Mouse (Mus musculus): ENCODE measurements around the gene Ctf2.

Gene Ctf2

GRCm38 (mm10) chr7:127685304-127686018 is 46.5 kb downstream of the Ctf2 start:
- DNase-seq (ENCODE audit: low spot score in 2 of 2), result no peak

- no peak for DNase-seq (ENCODE audit: low spot score in 2 of 2)
Measured at GRCm38 (mm10) chr7:127681888-127682553, 49.9 kb downstream of the Ctf2 start.

- DNase-seq (ENCODE audit: low spot score in 2 of 2), result no peak
Measured at GRCm38 (mm10) chr7:127680541-127680940, 51.4 kb downstream of the Ctf2 start.

- DNase-seq (ENCODE audit: low spot score in 2 of 2), result no peak
Measured at GRCm38 (mm10) chr7:127678811-127679210, 53.2 kb downstream of the Ctf2 start.

- no peak for DNase-seq (ENCODE audit: low spot score in 2 of 2)
Measured at GRCm38 (mm10) chr7:127677609-127678008, 54.4 kb downstream of the Ctf2 start.

- DNase-seq (ENCODE audit: low spot score in 2 of 2), result peak; percentile 32 to 58
Measured at GRCm38 (mm10) chr7:127677077-127677476, 54.9 kb downstream of the Ctf2 start.

GRCm38 (mm10) chr7:127675391-127675811 is 56.6 kb downstream of the Ctf2 start:
- DNase-seq (ENCODE audit: low spot score in 2 of 2), result no peak

GRCm38 (mm10) chr7:127674977-127675376 is 57.0 kb downstream of the Ctf2 start:
- peak; percentile 65 to 81 for DNase-seq (ENCODE audit: low spot score in 2 of 2)

- no peak for DNase-seq (ENCODE audit: low spot score in 2 of 2)
Measured at GRCm38 (mm10) chr7:127672776-127673175, 59.2 kb downstream of the Ctf2 start.

GRCm38 (mm10) chr7:127671880-127672774 is 59.8 kb downstream of the Ctf2 start:
- no peak for DNase-seq (ENCODE audit: low spot score in 2 of 2)

All from natural killer cell, adult 2 months (primary cell).